Mouse (Mus musculus) small intestine, adult 2 months (tissue): ENCODE measurements around the gene Pkmyt1.

ENCODE experiments used
- CTCF ChIP-seq: fragments of 200-500 bp; IDR thresholded peaks from 2 replicates; pipeline ENCODE4 v1.5.1; 2012; ENCODE audit warnings: low read depth, mild to moderate bottlenecking, control low read depth, inconsistent platforms, low read length, moderate library complexity, mixed read lengths; ENCODE audit not compliant: insufficient replicate concordance, insufficient read length; ENCODE audit errors: extremely low read depth
- POLR2A ChIP-seq: fragments of 200-500 bp; IDR thresholded peaks from 2 replicates; pipeline ENCODE4 v1.6.1; 2012; ENCODE audit warnings: low read depth, mild to moderate bottlenecking, control low read depth, inconsistent platforms, low read length, moderate library complexity

DNA sequence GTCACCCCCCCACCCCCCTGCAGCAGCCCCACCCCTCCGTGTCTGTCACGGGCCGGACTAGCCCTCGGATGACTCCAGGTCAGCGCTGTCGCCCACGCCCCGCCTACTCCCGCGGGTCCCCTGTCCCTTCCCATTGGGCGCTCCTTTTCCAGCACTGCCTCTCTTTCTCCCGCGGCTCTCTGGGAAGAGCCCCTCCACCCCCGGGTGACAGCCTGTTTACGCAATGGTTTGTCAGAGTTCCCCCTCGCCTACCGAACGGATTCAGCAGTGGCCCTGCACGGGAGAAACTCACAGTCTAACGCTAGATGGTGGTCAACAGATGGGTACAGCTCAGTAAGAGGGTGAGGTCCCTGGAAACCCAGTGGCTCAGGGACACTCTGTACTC lies 614 bp downstream of the Pkmyt1 start:
- TF ChIP-seq CTCF (no peak), POLR2A (no peak)
